Mouse (Mus musculus) CD4-positive naive resting alpha-beta T cell, adult 76 days (primary cell): ENCODE measurements around the gene Eif4h. TPM values are rescaled to one million over a fixed set of nuclear protein-coding genes. Genes with fewer than 3 reads are reported as not detected.

Experiments used
- total RNA-seq: library from RNA; stranded (reverse); gene quantifications from one replicate; pipeline ENCODE4 v1.2.4, GENCODE M21; 2023

The Eif4h gene
- 286 TPM for total RNA-seq

GRCm38 (mm10) chr5:134639269-134639682 lies at the start of gene Eif4h:
TSS of gene Eif4h (minus strand) at chr5:134639490.

GRCm38 (mm10) chr5:134688086-134688717 lies 48.9 kb upstream of the Eif4h start, which contains the start of gene Limk1:
TSS of gene Limk1 (minus strand) at chr5:134688598.

GRCm38 (mm10) chr5:134614802-134615201 lies 24.5 kb downstream of the Eif4h start, which contains the start of gene Lat2:
TSS of gene Lat2 (minus strand) at chr5:134615025.

GRCm38 (mm10) chr5:134581146-134581545 lies 58.1 kb downstream of the Eif4h start, which contains the start of gene Rfc2:
TSS of gene Rfc2 (plus strand) at chr5:134581366.

Other genes starting within 250 kb of the Eif4h start
- 20.6 TPM for gene Gtf2ird1, start 182.8 kb downstream of the Eif4h start, total RNA-seq
- gene Clip2, start 87.1 kb downstream of the Eif4h start, total RNA-seq = 5.5 TPM
- not detected for gene Syna, start 79.3 kb downstream of the Eif4h start, total RNA-seq
- gene Rfc2, start 58.1 kb downstream of the Eif4h start, total RNA-seq = 78.6 TPM
- 32.0 TPM for gene Lat2, start 24.5 kb downstream of the Eif4h start, total RNA-seq
- 15.0 TPM for gene Limk1, start 49.1 kb upstream of the Eif4h start, total RNA-seq
- not detected for gene Eln, start 107.8 kb upstream of the Eif4h start, total RNA-seq